Mouse (Mus musculus): ENCODE results near the gene Pcolce2.

- no peak for TF ChIP-seq CTCF (IDR thresholded peaks at IDR 0.05; ENCODE audit: control insufficient read depth, insufficient read depth, insufficient replicate concordance, low read depth, low read length)
- no peak for TF ChIP-seq POLR2A (IDR thresholded peaks at IDR 0.05; ENCODE audit: control insufficient read depth, low read depth, low read length)
Observed at GRCm38 (mm10) chr9:95694526-95694925, 57.1 kb downstream of the Pcolce2 start.

Data from testis, adult 2 months (tissue).